Mouse (Mus musculus): ENCODE measurements around the gene Tbcel.

DNA sequence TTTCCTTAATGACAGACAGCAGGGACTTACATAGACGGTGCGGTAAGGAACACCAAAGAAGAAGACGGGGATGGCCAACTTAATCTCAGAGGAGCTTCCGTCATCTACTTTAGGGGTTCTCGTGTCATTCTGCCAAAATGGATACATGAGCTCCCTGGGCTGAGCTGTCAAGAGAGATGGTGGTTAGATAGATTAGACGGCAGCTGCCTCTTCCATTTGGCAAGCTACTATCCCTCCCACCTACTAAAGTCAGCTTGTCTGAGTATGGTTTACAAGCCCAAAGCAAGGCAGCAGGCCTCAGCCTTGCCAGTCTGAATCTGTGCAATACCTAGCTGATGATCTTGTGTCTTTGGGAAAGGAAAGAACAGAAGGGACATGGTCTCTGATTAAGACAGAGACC lies 112.7 kb downstream of the Tbcel start:
- TF ChIP-seq CTCF (IDR thresholded peaks at IDR 0.05; ENCODE audit: low read depth, low read length) (no peak), POLR2A (IDR thresholded peaks at IDR 0.05; ENCODE audit: extremely low read depth, insufficient read depth, low read length) (no peak)

Data from liver, adult 2 months (tissue).